Mouse (Mus musculus) neural tube, embryonic 15.5 days (tissue): ENCODE results near the gene Wtap. TPM values are rescaled to one million over a fixed set of nuclear protein-coding genes. Genes with fewer than 3 reads are reported as not detected.
"Not testable (repeated sequence)": the region's sequence is repeated elsewhere in the genome, so short reads cannot be mapped to it uniquely, and the experiment has no call there.

ENCODE experiments used
- ATAC-seq: fragments of 200-750 bp; cut with Nextera tagmentation; 2 replicates; pipeline ENCODE4 v1.8.0; 2017; ENCODE audit warnings: mild to moderate bottlenecking, moderate TSS enrichment, moderate library complexity; ENCODE audit not compliant: low FRiP score
- H3K27ac ChIP-seq: fragments of 300-500 bp; sonication (generic); replicated peaks from 2 replicates; pipeline ENCODE4 v1.5.1; 2015; ENCODE audit warnings: mild to moderate bottlenecking, inconsistent platforms
- H3K27me3 ChIP-seq: fragments of 300-500 bp; sonication (generic); replicated peaks from 2 replicates; pipeline ENCODE4 v1.6.1; 2015; ENCODE audit warnings: inconsistent platforms
- H3K36me3 ChIP-seq: fragments of 300-500 bp; sonication (generic); 2 replicates; pipeline ENCODE4 v1.6.1; 2015; ENCODE audit warnings: inconsistent platforms
- H3K4me1 ChIP-seq: fragments of 300-500 bp; sonication (generic); 2 replicates; pipeline ENCODE4 v1.6.1; 2015; ENCODE audit warnings: inconsistent platforms
- H3K4me2 ChIP-seq: fragments of 300-500 bp; sonication (generic); 2 replicates; pipeline ENCODE4 v1.6.1; 2015; ENCODE audit warnings: inconsistent platforms, mild to moderate bottlenecking, moderate library complexity
- H3K4me3 ChIP-seq: fragments of 300-500 bp; sonication (generic); replicated peaks from 2 replicates; pipeline ENCODE4 v1.5.1; 2015; ENCODE audit warnings: mild to moderate bottlenecking, inconsistent platforms
- H3K9ac ChIP-seq: fragments of 300-500 bp; sonication (generic); replicated peaks from 2 replicates; pipeline ENCODE4 v1.6.1; 2015; ENCODE audit warnings: mild to moderate bottlenecking, inconsistent platforms
- H3K9me3 ChIP-seq: fragments of 300-500 bp; sonication (generic); replicated peaks from 2 replicates; pipeline ENCODE4 v1.6.1; 2016; ENCODE audit warnings: inconsistent platforms
- WGBS: fragments of 180-500 bp; shearing (Covaris S2); methylation state at CpG from one replicate; pipeline ENCODE4 v1.1.7; 2015; ENCODE audit warnings: mixed read lengths; 5-methylcytosine and 5-hydroxymethylcytosine counted together
- polyA plus RNA-seq: library from polyadenylated mRNA; unstranded; fragments of >200 nt; fragmentation: Nextera tagmentation; extraction: Ambion mirVana; gene quantifications from 2 replicates; pipeline ENCODE4 v1.2.1, GENCODE M21; 2015

The Wtap gene
- polyA plus RNA-seq, 1 experiment from 2014 or later: 113 TPM

- H3K4me3 ChIP-seq: peak within 1 kb of the TSS; percentile 72
- peak within 1 kb of the TSS; percentile 66 for H3K9ac ChIP-seq
- peaks cover 32% of the 10 kb centered on the region for H3K4me1 ChIP-seq
- H3K27ac ChIP-seq: peak within 1 kb of the TSS; percentile 92
- peak; percentile 99 for ATAC-seq
- H3K4me2 ChIP-seq: peak within 1 kb of the TSS; percentile 76
- peaks cover 22% of the 10 kb centered on the region for H3K36me3 ChIP-seq
- under 1% methylated on average over 42 of the region's 42 CpGs for WGBS
- no peaks in the 10 kb centered on the region for H3K27me3 ChIP-seq
- H3K9me3 ChIP-seq: no peaks in the 10 kb centered on the region
These were observed 33.6 kb downstream of the Wtap start, which contains the start of gene Acat2 for GRCm38 (mm10) chr17:12960331-12960873. Acat2 (minus strand) TSS chr17:12960747.

- not testable (repeated sequence) for H3K9ac ChIP-seq, H3K27ac ChIP-seq, H3K9me3 ChIP-seq, ATAC-seq, H3K27me3 ChIP-seq
- H3K4me1 ChIP-seq: peaks cover 32% of the 10 kb centered on the region
- 15% methylated on average over 1 of the region's 2 CpGs for WGBS
- peak overlapping the region; percentile 55 for H3K4me2 ChIP-seq
- H3K4me3 ChIP-seq: peak overlapping the region; percentile 31
- peaks cover 21% of the 10 kb centered on the region for H3K36me3 ChIP-seq
These were observed 34.6 kb downstream of the Wtap start for GRCm38 (mm10) chr17:12959377-12959776.

DNA sequence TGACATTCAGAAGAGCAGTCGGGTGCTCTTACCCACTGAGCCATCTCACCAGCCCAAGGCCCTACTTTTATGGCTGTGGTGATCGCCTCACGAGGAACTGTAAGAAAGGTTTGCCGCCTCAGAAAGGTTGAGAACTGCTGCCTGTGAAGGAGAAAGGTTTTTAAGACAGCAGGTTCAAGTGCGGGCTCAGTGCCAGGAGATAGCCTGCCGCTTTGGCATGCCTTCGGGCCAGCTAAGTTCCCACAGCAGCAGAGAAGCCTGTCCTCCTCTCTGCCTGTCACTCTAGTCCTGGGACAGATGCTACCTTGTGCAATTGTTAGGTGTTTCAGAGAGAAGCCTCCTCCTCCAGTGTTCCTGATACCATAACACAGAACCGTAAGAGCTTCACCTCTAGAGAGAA, 37.3 kb downstream of the Wtap start:
- Histone ChIP-seq H3K9ac (0 out of 2 replicates have a peak overlapping the region, but pooled peaks have one; percentile 10), H3K4me1 (peaks cover 29% of the 10 kb centered on the region), H3K9me3 (no peaks in the 10 kb centered on the region), H3K36me3 (peaks cover 38% of the 10 kb centered on the region), H3K27me3 (no peaks in the 10 kb centered on the region), H3K27ac (no peak overlapping the region), H3K4me3 (no peak overlapping the region), H3K4me2 (no peak overlapping the region)
- ATAC-seq: no peak
- 94% methylated on average over 8 of the region's 8 CpGs for WGBS

DNA sequence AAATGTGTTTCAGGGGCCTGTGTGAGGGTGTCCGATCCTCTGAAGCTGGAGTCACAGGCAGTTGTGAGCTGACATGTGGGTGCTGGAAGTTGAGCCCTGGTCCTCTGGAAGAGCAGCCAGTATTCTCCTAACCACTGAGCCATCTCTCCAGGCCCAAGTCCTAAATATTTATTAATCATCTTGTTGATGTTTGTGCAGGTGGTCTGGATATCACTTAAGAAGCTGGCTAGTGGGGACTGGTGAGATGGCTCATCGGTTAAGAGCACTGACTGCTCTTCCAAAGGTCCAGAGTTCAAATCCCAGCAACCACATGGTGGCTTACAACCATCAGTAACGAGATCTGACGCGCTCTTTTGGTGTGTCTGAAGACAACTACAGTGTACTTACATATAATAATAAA, 44.3 kb downstream of the Wtap start:
- no peak overlapping the region for H3K27ac ChIP-seq
- peaks cover 69% of the 10 kb centered on the region for H3K36me3 ChIP-seq
- no peak overlapping the region for H3K9ac ChIP-seq
- no peaks in the 10 kb centered on the region for H3K4me1 ChIP-seq
- no peaks in the 10 kb centered on the region for H3K27me3 ChIP-seq
- no peak overlapping the region for H3K4me3 ChIP-seq
- H3K4me2 ChIP-seq: no peak overlapping the region
- no peak for ATAC-seq
- H3K9me3 ChIP-seq: no peaks in the 10 kb centered on the region
- WGBS: 93% methylated on average over 5 of the region's 5 CpGs

GRCm38 (mm10) chr17:12942459-12943162, 51.4 kb downstream of the Wtap start:
- peaks cover 43% of the 10 kb centered on the region for H3K36me3 ChIP-seq
- 95% methylated on average over 6 of the region's 6 CpGs for WGBS
- H3K9ac ChIP-seq: no peak overlapping the region
- no peak overlapping the region for H3K4me3 ChIP-seq
- no peaks in the 10 kb centered on the region for H3K27me3 ChIP-seq
- no peak overlapping the region for H3K27ac ChIP-seq
- H3K9me3 ChIP-seq: no peaks in the 10 kb centered on the region
- H3K4me2 ChIP-seq: no peak overlapping the region
- peaks cover 7% of the 10 kb centered on the region for H3K4me1 ChIP-seq
- no peak for ATAC-seq

DNA sequence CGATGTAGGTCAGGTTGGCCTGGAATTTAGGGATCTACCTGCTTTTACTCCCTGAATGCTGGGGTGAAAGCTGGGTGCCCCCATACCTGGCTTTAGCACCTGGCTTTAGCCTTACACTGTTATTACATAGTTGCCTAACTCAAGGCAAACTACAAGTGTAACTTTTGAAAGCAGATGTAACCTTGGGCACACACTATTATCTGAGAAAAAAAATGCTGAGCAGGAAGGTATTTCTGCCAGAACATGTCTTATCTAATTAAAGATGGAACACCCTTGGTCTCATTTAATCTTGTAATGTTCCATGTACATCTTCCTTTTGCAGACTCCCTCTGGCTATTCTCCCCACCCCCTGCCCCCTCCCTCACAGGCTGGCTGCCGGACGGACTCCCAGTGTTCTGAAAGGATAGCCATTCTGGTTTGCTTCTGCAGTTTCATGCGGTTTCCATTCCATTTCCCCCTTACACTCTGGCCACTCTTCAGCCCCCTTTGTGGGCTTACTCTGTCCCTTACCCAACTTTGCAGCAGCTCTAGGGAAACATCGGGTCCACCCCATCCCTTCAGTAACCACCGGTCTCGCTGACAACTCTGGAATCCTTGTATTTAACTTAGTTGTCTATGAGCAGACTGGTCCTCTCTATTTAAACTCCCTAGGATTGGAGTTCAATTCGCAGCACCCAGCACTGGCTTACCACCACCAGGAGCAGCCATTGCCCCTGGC, 52.3 kb downstream of the Wtap start:
- Histone ChIP-seq H3K4me1 (peaks cover 7% of the 10 kb centered on the region), H3K9ac (no peak overlapping the region), H3K9me3 (no peaks in the 10 kb centered on the region), H3K36me3 (peaks cover 41% of the 10 kb centered on the region), H3K4me3 (no peak overlapping the region), H3K4me2 (no peak overlapping the region), H3K27me3 (no peaks in the 10 kb centered on the region), H3K27ac (no peak overlapping the region)
- no peak for ATAC-seq
- WGBS: 78% methylated on average over 8 of the region's 8 CpGs

DNA sequence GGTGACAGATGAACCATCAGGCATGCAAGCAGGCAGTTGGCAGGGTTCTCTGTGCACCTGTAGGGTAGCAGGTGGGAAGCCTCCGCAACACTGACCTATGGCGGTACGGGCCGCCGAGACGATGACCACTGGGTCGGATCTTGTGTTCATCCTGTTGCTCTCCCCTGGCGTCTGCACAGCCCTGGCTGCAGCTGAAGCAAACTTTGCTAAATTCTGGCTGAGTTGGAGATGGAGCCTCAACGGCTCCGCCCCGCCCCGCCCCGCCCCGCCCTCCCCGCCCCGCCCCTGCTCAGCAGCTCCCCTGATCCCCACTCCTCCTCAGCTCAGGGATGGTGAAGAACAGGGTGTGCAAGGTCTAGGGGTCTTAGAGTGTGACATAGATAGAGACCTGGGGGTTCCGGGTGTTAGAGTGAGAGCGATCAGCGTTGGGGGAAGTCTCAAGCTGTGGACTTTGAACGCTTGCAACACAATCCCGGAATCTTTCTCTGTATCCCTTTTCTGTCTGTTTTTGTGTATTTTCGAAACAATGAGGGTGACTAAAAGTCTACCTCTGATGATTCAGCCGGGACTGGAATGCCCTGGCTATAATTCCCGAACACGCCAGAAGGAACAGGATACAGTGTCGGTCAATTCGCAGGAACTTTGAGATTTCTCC, 53.7 kb downstream of the Wtap start, which contains the start of gene Acat3:
Gene Acat3 (minus strand): TSS at position 450 of the 655 bp plus-strand sequence.
- peak; percentile 48; the same call in 1 of the 2 replicates for ATAC-seq
- H3K36me3 ChIP-seq: peaks cover 29% of the 10 kb centered on the region
- peak within 1 kb of the TSS; percentile 52 for H3K4me2 ChIP-seq

DNA sequence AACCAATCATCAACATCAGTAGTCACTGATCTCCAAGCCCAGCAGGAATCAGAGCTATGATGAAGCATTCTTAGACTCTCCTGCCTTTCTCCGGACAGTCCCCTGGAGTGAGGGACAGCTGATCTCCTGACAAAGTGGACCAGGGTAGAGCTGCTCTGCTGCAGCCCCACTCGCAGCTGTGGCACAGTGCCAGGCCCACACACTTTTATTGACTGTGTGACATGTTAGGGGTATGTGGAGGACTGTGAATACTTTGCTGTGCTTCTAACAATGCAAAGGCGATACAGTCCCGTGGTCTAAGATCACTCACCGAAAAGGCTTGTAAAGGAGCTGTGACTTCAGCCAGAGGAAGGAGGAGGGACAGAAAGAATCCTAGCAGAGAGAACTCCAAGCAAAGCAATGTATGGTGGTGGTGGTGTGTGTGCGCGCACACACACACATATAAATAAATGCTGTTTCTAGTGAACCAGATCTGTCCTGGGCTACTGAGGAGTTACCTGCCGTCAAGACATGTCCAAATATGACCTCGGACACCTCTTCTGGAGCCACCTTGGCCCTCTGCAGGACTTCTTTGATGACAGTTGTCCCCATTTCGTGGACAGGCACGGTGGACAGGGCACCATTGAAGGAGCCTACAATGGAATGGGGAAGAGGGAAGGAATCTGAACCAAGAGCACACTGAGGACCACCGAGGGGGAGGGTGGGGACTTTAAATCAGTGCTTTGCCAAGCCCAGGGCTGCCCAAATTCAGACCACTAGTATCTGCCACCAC, 54.4 kb downstream of the Wtap start:
- peak overlapping the region; percentile 52 for H3K4me2 ChIP-seq
- peak overlapping the region; percentile 13; the same call in 1 of the 2 replicates for H3K4me3 ChIP-seq

More for the DNA sequence above, 53.7 kb downstream of the Wtap start, which contains the start of gene Acat3:
- H3K4me1 ChIP-seq: peaks cover 7% of the 10 kb centered on the region
- no peak within 1 kb of the TSS for H3K27ac ChIP-seq
- no peaks in the 10 kb centered on the region for H3K27me3 ChIP-seq
- no peak within 1 kb of the TSS for H3K9ac ChIP-seq
- H3K4me3 ChIP-seq: peak within 1 kb of the TSS; percentile 13; the same call in 1 of the 2 replicates
- H3K9me3 ChIP-seq: no peaks in the 10 kb centered on the region
- WGBS: 17% methylated on average over 27 of the region's 27 CpGs

GRCm38 (mm10) chr17:12938077-12938476, 55.9 kb downstream of the Wtap start:
- no peaks in the 10 kb centered on the region for H3K9me3 ChIP-seq
- 50% methylated on average over 2 of the region's 2 CpGs for WGBS
- no peak overlapping the region for H3K9ac ChIP-seq
- peaks cover 7% of the 10 kb centered on the region for H3K4me1 ChIP-seq
- no peak overlapping the region for H3K4me2 ChIP-seq
- H3K4me3 ChIP-seq: no peak overlapping the region
- peaks cover 12% of the 10 kb centered on the region for H3K36me3 ChIP-seq
- no peaks in the 10 kb centered on the region for H3K27me3 ChIP-seq
- ATAC-seq: no peak
- no peak overlapping the region for H3K27ac ChIP-seq

More for the DNA sequence above, 54.4 kb downstream of the Wtap start:
- peak; percentile 55 for ATAC-seq
- WGBS: 45% methylated on average over 2 of the region's 12 CpGs
- H3K27ac ChIP-seq, H3K4me1 ChIP-seq, H3K9ac ChIP-seq, H3K27me3 ChIP-seq, H3K9me3 ChIP-seq: not testable (repeated sequence)
- peaks cover 22% of the 10 kb centered on the region for H3K36me3 ChIP-seq

- Histone ChIP-seq H3K9ac (no peak overlapping the region), H3K4me1 (peaks cover 7% of the 10 kb centered on the region), H3K9me3 (no peaks in the 10 kb centered on the region), H3K27me3 (no peaks in the 10 kb centered on the region), H3K27ac (no peak overlapping the region), H3K4me2 (no peak overlapping the region), H3K36me3 (peaks cover 6% of the 10 kb centered on the region), H3K4me3 (no peak overlapping the region)
- no peak for ATAC-seq
- WGBS: 87% methylated on average over 2 of the region's 2 CpGs
These were observed 56.5 kb downstream of the Wtap start for GRCm38 (mm10) chr17:12937412-12937970.
